Mouse (Mus musculus) lung, embryonic 16.5 days (tissue): Measurements from ENCODE around the gene Tldc2. TPM values are rescaled to one million over a fixed set of nuclear protein-coding genes. Genes with fewer than 3 reads are reported as not detected.

Experiments
- ATAC-seq: fragments of 200-750 bp; cut with Nextera tagmentation; 2 replicates; pipeline ENCODE4 v1.8.0; 2017; ENCODE audit warnings: low read depth, mild to moderate bottlenecking, moderate library complexity
- H3K27ac ChIP-seq: fragments of 300-500 bp; sonication (generic); 2 replicates; pipeline ENCODE4 v1.5.1; 2014; ENCODE audit warnings: mild to moderate bottlenecking, control low read depth, low read length
- H3K27me3 ChIP-seq: fragments of 300-500 bp; sonication (generic); 2 replicates; pipeline ENCODE4 v1.6.1; 2014; ENCODE audit warnings: low read depth, low read length, mixed read lengths; ENCODE audit not compliant: control insufficient read depth, insufficient read depth
- H3K36me3 ChIP-seq: fragments of 300-500 bp; sonication (generic); 2 replicates; pipeline ENCODE4 v1.6.1; 2014; ENCODE audit warnings: low read length; ENCODE audit not compliant: control insufficient read depth, insufficient read depth
- H3K4me1 ChIP-seq: fragments of 300-500 bp; sonication (generic); replicated peaks from 2 replicates; pipeline ENCODE4 v1.6.1; 2014; ENCODE audit warnings: low read length, mixed read lengths; ENCODE audit not compliant: control insufficient read depth, insufficient read depth
- H3K4me2 ChIP-seq: fragments of 300-500 bp; sonication (generic); 2 replicates; pipeline ENCODE4 v1.6.1; 2014; ENCODE audit warnings: low read depth, low read length, control low read depth
- H3K4me3 ChIP-seq: fragments of 300-500 bp; sonication (generic); 2 replicates; pipeline ENCODE4 v1.5.1; 2014; ENCODE audit warnings: mild to moderate bottlenecking, low read length, control low read depth
- H3K9ac ChIP-seq: fragments of 300-500 bp; sonication (generic); 2 replicates; pipeline ENCODE4 v1.6.1; 2014; ENCODE audit warnings: low read length, control low read depth
- H3K9me3 ChIP-seq: fragments of 300-500 bp; sonication (generic); 2 replicates; pipeline ENCODE4 v1.6.1; 2016; ENCODE audit warnings: low read length; ENCODE audit not compliant: control insufficient read depth
- WGBS: fragments of 180-500 bp; shearing (Covaris S2); extraction: QIAGEN DNeasy Blood & Tissue Kit; methylation state at CpG from one replicate; pipeline ENCODE4 v1.1.7; 2014; 5-methylcytosine and 5-hydroxymethylcytosine counted together
- polyA plus RNA-seq: library from polyadenylated mRNA; unstranded; fragments of >200 nt; fragmentation: Nextera tagmentation; extraction: Ambion mirVana; gene quantifications from 2 replicates; pipeline ENCODE4 v1.2.1, GENCODE M21; 2015

Tldc2 gene
- polyA plus RNA-seq, 1 experiment from 2014 or later, result not detected

DNA sequence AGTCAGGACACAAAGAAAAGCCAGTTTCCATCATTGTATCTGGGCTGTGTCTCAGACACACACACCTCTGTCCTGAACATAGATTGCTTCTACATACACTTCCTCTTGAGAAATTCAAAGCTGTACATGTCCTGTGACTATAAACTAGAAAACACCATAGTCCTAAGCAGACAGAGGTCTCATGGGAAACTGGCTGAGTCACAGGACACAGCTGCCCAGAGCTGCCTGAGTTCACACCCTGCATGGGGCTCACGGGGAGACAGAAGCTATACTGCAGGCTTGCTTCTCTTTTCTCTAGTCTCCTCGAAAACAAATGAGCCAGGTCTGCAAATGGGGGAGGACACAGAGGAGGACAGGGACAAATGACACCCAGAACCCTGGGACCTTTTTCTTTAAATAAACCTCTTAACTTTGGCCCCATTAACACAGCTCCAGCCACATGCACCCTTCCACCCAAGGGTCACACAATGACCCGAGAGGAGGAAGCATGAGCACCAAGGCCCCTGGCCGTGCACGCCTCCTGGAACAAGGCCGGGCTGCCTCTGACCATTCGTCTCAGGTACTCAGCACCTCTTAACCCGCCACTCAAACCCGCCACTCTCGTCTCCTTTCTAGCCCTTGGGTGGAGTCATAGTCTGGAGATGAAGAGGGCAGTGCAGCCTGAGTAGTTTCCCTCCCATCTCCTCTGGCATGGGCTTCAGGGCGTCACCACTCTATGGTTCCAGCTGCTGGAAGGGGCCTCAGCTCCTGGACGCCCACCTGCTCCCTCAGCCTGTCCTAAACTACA is 12.9 kb downstream of the Tldc2 start:
- H3K27me3 ChIP-seq, result no peaks in the 10 kb centered on the region
- no peak overlapping the region for H3K4me3 ChIP-seq
- no peak overlapping the region for H3K4me2 ChIP-seq
- no peaks in the 10 kb centered on the region for H3K9me3 ChIP-seq
- H3K36me3 ChIP-seq, result peaks cover 12% of the 10 kb centered on the region
- H3K27ac ChIP-seq, result 0 out of 2 replicates have a peak overlapping the region, but pooled peaks have one; percentile 19
- ATAC-seq, result peak; percentile 61
- 58% methylated on average over 12 of the region's 12 CpGs for WGBS
- H3K9ac ChIP-seq, result no peak overlapping the region
- H3K4me1 ChIP-seq, result no peaks in the 10 kb centered on the region

DNA sequence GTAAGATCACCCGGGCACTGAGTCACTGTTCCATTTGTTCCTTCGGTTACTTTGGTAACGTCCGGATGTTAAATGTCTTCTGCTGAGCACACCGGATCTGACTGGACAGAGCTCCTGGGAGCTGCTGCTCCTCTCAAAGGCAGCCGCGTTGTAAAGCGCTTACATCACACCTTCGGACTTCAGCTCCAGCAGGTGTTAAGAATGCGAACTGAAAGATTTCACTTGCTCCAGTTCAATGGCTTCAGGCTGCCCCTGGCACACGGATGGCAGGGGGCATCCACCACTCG is 13.4 kb downstream of the Tldc2 start:
- peak overlapping the region; percentile 29; the same call in 1 of the 2 replicates for H3K27ac ChIP-seq
- H3K27me3 ChIP-seq, result no peaks in the 10 kb centered on the region
- H3K4me3 ChIP-seq, result no peak overlapping the region
- peak; percentile 37; the same call in 1 of the 2 replicates for ATAC-seq
- H3K9me3 ChIP-seq, result no peaks in the 10 kb centered on the region
- no peak overlapping the region for H3K4me2 ChIP-seq
- H3K36me3 ChIP-seq, result peaks cover 15% of the 10 kb centered on the region
- whole genome bisulfite sequencing, result 54% methylated on average over 12 of the region's 12 CpGs
- no peak overlapping the region for H3K9ac ChIP-seq
- H3K4me1 ChIP-seq, result no peaks in the 10 kb centered on the region

DNA sequence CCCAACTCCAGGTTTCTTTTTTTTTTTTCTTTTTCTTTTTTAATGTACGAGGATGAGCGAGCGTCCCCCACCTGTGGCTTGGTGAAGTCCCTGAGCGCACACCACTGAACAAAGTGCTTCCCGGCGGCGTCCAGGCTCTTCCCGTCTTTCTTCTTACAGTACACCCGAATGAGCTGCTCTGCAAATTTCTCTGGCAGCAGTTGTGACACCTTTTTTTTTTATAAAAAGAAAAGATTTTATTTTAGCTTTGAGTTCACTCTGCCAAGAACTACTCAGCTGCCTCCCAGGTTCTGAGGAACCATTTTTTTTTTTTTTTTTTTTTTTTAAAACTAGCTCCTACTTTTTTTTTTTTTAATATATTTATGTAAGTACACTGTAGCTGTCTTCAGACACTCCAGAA is 14.8 kb downstream of the Tldc2 start:
- no peaks in the 10 kb centered on the region for H3K9me3 ChIP-seq
- H3K4me3 ChIP-seq, result no peak overlapping the region
- H3K27ac ChIP-seq, result no peak overlapping the region
- H3K36me3 ChIP-seq, result peaks cover 20% of the 10 kb centered on the region
- WGBS, result 94% methylated on average over 9 of the region's 9 CpGs
- H3K9ac ChIP-seq, result no peak overlapping the region
- H3K4me1 ChIP-seq, result no peaks in the 10 kb centered on the region
- H3K4me2 ChIP-seq, result no peak overlapping the region
- H3K27me3 ChIP-seq, result no peaks in the 10 kb centered on the region
- ATAC-seq, result no peak

DNA sequence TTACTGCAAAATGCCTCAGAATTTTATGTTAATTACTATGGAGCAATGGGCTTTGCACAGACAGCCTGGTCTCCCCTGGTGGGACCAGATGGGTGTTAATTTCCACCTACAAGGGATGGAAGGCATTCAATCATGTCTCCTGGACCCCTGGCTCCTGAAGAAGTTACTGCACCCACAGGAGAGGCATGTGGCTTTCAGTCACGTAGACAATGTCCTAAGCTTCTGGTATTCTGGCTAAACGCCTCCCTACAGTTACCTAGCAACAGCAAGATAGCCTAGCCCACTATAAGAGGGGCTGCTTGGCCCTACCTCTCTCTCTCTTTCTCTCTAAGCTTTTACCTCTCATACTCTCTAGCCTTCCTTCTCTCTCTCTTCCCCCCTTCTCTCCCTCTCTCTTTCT is 15.4 kb downstream of the Tldc2 start:
- Histone ChIP-seq H3K9ac (no peak overlapping the region), H3K9me3 (no peaks in the 10 kb centered on the region), H3K4me2 (no peak overlapping the region), H3K4me3 (no peak overlapping the region), H3K36me3 (peaks cover 22% of the 10 kb centered on the region), H3K27me3 (no peaks in the 10 kb centered on the region), H3K27ac (no peak overlapping the region), H3K4me1 (no peaks in the 10 kb centered on the region)
- no peak for ATAC-seq
- 62% methylated on average over 2 of the region's 2 CpGs for WGBS

DNA sequence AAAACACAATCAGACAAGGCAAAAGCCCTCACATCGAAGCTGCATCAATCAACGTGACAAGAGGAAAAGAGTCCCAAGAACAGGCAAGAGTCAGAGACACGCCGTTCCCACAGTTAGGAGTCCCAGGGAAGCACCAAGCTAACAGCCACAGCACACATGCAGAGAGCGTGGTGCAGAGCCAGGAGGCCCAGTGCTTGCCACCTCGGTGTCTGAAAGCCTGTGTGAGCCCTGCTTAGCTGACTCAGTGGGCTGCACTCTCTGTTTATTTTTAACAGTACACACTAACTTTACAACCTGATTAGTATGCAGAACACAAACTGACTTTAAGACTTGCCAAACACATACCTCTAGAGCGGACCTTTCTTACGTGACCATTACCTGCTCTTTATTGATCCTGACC is 17.6 kb downstream of the Tldc2 start:
- Histone ChIP-seq H3K4me1 (no peaks in the 10 kb centered on the region), H3K27ac (no peak overlapping the region), H3K27me3 (no peaks in the 10 kb centered on the region), H3K9ac (no peak overlapping the region), H3K36me3 (peaks cover 27% of the 10 kb centered on the region), H3K4me2 (no peak overlapping the region), H3K9me3 (no peaks in the 10 kb centered on the region), H3K4me3 (no peak overlapping the region)
- ATAC-seq, result no peak
- 73% methylated on average over 8 of the region's 8 CpGs for WGBS

DNA sequence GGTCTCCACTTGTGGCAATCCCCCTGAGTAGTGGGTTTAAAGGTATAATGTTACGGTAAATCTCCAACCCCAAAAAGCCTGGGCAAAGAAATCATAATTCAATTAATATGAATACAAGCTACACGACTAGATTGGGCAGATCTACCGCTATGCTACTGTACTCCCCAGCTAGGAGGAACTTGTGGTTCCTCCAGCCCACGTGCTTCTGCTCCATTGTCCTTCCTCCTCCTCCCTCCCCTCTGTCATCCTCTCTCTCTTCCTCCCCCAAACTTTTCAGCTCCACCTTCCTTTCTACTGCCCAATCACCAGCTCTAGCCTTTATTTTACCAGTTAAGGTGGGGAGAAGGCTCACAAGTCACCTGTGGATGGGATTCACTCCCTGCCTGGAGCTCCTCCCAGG is 21.4 kb downstream of the Tldc2 start:
- no peak overlapping the region for H3K9ac ChIP-seq
- no peak overlapping the region for H3K27ac ChIP-seq
- WGBS, result 80% methylated on average over 4 of the region's 4 CpGs
- H3K4me3 ChIP-seq, result no peak overlapping the region
- peaks cover 26% of the 10 kb centered on the region for H3K36me3 ChIP-seq
- no peaks in the 10 kb centered on the region for H3K9me3 ChIP-seq
- ATAC-seq, result no peak
- no peaks in the 10 kb centered on the region for H3K27me3 ChIP-seq
- H3K4me2 ChIP-seq, result no peak overlapping the region
- H3K4me1 ChIP-seq, result no peaks in the 10 kb centered on the region

DNA sequence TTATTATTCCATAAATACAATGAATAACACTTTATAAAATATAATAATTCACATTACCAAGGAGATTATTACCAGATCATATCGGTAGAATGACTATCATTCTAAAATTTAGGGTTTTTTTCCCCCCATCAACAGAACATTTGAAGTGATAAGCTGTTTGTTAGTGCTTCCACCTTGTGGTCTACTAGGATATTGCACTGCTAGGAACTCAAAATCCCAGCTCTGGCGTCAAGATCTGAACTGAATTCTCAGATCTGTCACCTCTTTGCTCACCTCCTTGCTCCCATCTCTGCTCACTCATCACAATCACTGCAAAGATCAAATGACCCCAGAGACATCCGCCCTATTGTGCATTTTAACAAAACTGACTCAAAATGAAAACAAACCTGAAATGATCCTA is 30.1 kb downstream of the Tldc2 start:
- no peak overlapping the region for H3K4me3 ChIP-seq
- no peak for ATAC-seq
- H3K36me3 ChIP-seq, result peaks cover 17% of the 10 kb centered on the region
- no peaks in the 10 kb centered on the region for H3K9me3 ChIP-seq
- no peaks in the 10 kb centered on the region for H3K27me3 ChIP-seq
- 18% methylated on average over 3 of the region's 3 CpGs for whole genome bisulfite sequencing
- H3K27ac ChIP-seq, result no peak overlapping the region
- no peak overlapping the region for H3K9ac ChIP-seq
- H3K4me2 ChIP-seq, result no peak overlapping the region
- no peaks in the 10 kb centered on the region for H3K4me1 ChIP-seq

DNA sequence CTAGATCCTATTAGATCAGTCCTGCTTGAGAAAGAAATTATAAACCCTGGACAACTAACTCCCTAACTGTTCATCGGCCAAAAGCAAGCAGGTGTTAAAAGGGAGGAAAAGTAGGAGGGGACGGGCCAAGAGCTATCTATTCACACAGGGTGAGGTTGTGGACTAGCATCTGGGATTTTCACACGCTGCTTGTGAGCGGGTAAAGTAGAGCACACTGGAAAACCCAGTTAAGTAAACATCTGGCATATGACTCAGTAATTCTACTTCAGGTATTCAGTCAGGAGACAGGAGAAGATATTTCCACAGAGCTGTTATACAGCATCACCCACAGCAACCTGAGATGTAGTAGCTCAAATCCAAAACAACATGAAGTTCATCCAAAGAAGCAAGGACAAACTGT is 31.7 kb downstream of the Tldc2 start:
- H3K4me1 ChIP-seq, result no peaks in the 10 kb centered on the region
- H3K9ac ChIP-seq, result no peak overlapping the region
- no peaks in the 10 kb centered on the region for H3K27me3 ChIP-seq
- H3K27ac ChIP-seq, result no peak overlapping the region
- WGBS, result 74% methylated on average over 4 of the region's 4 CpGs
- H3K4me3 ChIP-seq, result no peak overlapping the region
- H3K36me3 ChIP-seq, result peaks cover 16% of the 10 kb centered on the region
- no peak for ATAC-seq
- H3K9me3 ChIP-seq, result no peaks in the 10 kb centered on the region
- no peak overlapping the region for H3K4me2 ChIP-seq

DNA sequence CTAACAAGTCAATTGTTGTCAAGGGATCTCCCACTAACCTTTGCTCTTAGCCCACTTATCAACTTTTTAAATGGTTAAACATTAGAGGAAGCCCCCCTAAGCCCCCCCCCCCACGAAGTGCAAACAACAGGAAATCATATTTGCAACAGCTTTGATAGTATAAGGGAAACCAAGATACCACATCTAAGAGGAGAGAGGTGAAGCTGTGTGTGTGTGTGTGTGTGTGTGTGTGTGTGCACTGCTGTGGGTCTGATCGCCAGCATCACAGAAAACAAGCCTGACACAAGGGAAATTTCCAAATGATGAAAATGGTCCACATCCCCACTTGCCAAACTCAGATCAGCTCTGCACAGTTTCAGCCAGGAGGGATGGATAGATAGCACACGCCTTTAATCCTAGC is 32.2 kb downstream of the Tldc2 start:
- no peak overlapping the region for H3K27ac ChIP-seq
- H3K9me3 ChIP-seq, result no peaks in the 10 kb centered on the region
- H3K4me3 ChIP-seq, result no peak overlapping the region
- H3K9ac ChIP-seq, result no peak overlapping the region
- no peaks in the 10 kb centered on the region for H3K27me3 ChIP-seq
- no peaks in the 10 kb centered on the region for H3K4me1 ChIP-seq
- H3K4me2 ChIP-seq, result no peak overlapping the region
- peaks cover 11% of the 10 kb centered on the region for H3K36me3 ChIP-seq
- 45% methylated on average over 3 of the region's 3 CpGs for WGBS
- no peak for ATAC-seq

DNA sequence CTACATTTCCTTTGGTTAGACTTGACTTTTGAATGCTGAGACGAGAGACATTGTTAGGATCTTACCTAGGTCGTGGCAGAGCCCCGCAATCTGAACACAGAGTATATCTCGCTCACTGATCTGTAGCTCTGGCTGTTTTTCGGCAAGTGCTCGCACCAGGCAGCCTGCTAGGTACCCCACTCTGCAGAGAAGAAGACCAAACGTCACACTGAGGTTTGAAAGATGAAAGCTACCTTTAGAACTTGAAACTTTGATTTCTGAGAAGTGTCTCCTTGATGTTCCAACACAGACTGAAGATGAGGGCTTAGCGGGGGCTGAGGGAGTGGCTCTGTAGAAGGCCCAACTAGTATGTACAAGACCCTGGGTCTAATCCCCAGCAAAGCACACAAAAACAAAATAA is 34.9 kb downstream of the Tldc2 start:
- ATAC-seq, result no peak
- Histone ChIP-seq H3K9me3 (no peaks in the 10 kb centered on the region), H3K4me2 (no peak overlapping the region), H3K27me3 (no peaks in the 10 kb centered on the region), H3K36me3 (peaks cover 11% of the 10 kb centered on the region), H3K27ac (no peak overlapping the region), H3K4me1 (no peaks in the 10 kb centered on the region), H3K9ac (no peak overlapping the region), H3K4me3 (no peak overlapping the region)
- WGBS, result 85% methylated on average over 8 of the region's 8 CpGs
